Mouse (Mus musculus): ENCODE results near the gene Spag8. TPM values are rescaled to one million over a fixed set of nuclear protein-coding genes. Genes with fewer than 3 reads are reported as not detected.
A peak's percentile ranks its signal among the peaks of the same experiment; 100 is the strongest.

Spag8 gene
- total and polyA plus RNA-seq, 2 experiments from 2014 or later = 6.8 to 7.8 TPM

DNA sequence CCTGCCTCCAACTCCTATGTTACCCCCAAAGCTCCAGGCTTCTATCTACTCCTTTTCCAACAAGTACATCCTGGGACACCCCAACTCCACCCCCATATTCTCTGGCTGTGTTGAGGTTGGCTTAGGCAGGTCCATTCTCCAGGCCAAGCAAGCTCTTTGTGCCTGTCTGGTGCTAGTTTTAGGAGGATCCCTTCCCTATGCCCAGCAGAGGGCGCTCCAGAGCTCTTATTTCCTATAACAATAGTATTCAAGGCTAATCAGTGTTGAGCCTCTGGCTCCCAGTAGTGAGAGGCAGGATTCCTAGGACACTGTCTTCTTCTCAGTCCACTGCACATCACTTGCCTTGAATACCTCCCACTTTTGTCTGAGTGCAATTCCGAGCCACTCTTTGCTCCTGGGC, 18.7 kb upstream of the Spag8 start:
- Histone ChIP-seq H3K4me2 (ENCODE audit: low read depth, low read length) (peak overlapping the region; percentile 93; the same call in 1 of the 2 replicates), H3K4me3 (ENCODE audit: low read length) (no peak overlapping the region), H3K4me1 (ENCODE audit: insufficient read depth, low read length) (peaks cover 18% of the 10 kb centered on the region), H3K36me3 (ENCODE audit: insufficient read depth, low read length) (peaks cover 31% of the 10 kb centered on the region), H3K27me3 (ENCODE audit: insufficient read depth, low read length) (no peaks in the 10 kb centered on the region), H3K9ac (replicated peaks; ENCODE audit: low read length) (no peak overlapping the region), H3K27ac (no peak overlapping the region), H3K9me3 (ENCODE audit: low read length) (no peaks in the 10 kb centered on the region)
- ATAC-seq (peak; percentile 13; the same call in 1 of the 2 replicates), DNase-seq (ENCODE audit: low spot score) (peak; percentile 95)
- WGBS = 5% methylated on average over 2 of the region's 2 CpGs
- peak; percentile 87 for TF ChIP-seq CTCF (IDR thresholded peaks at IDR 0.05; ENCODE audit: low read depth)

DNA sequence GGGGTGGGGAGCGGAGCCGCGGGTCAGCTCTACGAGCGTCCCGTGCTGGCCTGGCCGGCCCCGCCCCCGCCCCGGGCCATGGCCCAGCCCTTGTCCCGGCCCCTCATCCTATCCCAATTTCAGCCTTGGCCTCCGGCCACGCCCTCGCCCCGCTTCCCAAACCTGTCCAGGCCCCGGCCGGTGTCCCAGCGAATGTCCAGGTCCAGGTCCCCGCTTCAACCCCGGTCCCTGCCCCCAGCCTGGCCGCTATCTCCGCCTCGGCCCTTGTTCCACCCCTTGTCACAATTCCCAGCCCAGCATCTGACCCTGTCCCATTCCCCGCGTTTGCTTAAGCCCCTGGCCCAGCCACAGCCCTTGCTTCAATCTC, 16.0 kb upstream of the Spag8 start:
- under 1% methylated on average over 14 of the region's 25 CpGs for WGBS
- H3K27ac ChIP-seq = peak overlapping the region; percentile 75
- peak overlapping the region; percentile 96 for H3K9ac ChIP-seq (replicated peaks; ENCODE audit: low read length)
- H3K36me3 ChIP-seq (ENCODE audit: insufficient read depth, low read length) = peaks cover 4% of the 10 kb centered on the region; the same call in 1 of the 2 replicates
- peak overlapping the region; percentile 93 for H3K4me2 ChIP-seq (ENCODE audit: low read depth, low read length)
- ATAC-seq (no peak), DNase-seq (ENCODE audit: low spot score) (no peak)
- H3K4me1 ChIP-seq (ENCODE audit: insufficient read depth, low read length) = peaks cover 18% of the 10 kb centered on the region
- H3K4me3 ChIP-seq (ENCODE audit: low read length) = peak overlapping the region; percentile 89
- H3K27me3 ChIP-seq (ENCODE audit: insufficient read depth, low read length) = peaks cover 6% of the 10 kb centered on the region; the same call in 1 of the 2 replicates
- no peaks in the 10 kb centered on the region for H3K9me3 ChIP-seq (ENCODE audit: low read length)
- no peak for TF ChIP-seq CTCF (IDR thresholded peaks at IDR 0.05; ENCODE audit: low read depth)

DNA sequence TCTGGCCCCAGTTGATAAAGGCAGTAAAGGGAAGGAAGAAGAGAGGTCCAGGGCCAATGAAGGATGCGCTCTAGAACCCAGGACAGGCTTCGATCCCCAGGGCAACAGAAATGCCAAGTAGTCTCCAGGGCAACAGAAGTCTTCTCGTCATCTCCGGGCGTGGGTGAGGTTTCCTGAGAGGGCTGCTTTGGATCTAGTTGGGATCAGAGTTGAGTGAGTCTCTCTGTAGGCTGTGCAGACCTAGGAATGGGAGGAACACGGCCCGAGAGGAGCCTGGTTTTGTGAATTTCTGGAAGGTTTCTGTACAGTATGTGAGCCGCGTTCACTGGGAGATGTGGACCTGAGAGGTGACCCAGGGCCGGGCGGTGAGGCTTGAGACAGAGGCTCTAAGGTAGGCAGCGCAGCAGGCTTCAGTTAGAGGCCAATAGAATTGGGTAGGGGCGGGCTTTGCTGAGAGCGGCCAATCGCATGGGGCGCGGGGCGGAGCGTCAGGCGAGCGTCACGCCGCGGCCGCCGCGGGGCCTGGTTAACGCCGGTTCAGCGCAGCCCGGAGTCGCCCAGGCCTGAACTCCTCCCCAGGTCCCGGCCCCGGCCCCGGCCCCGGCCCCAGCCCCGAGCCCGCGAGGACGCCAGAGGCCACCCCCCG, 15.5 kb upstream of the Spag8 start, which contains the start of the genes Tmem8b and Fam221b:
Gene Tmem8b, plus strand, starts transcription at position 190 of the 646 bp plus-strand sequence.
Gene Fam221b, minus strand, starts transcription at position 364 of the 646 bp plus-strand sequence.
- WGBS = under 1% methylated on average over 24 of the region's 41 CpGs
- Histone ChIP-seq H3K4me1 (ENCODE audit: insufficient read depth, low read length) (peaks cover 18% of the 10 kb centered on the region), H3K36me3 (ENCODE audit: insufficient read depth, low read length) (no peaks in the 10 kb centered on the region), H3K4me3 (ENCODE audit: low read length) (peak within 1 kb of the TSS; percentile 89), H3K27me3 (ENCODE audit: insufficient read depth, low read length) (peaks cover 6% of the 10 kb centered on the region; the same call in 1 of the 2 replicates), H3K27ac (peak within 1 kb of the TSS; percentile 75), H3K9ac (replicated peaks; ENCODE audit: low read length) (peak within 1 kb of the TSS; percentile 96), H3K9me3 (ENCODE audit: low read length) (no peaks in the 10 kb centered on the region), H3K4me2 (ENCODE audit: low read depth, low read length) (peak within 1 kb of the TSS; percentile 93)
- peak; percentile 94 for DNase-seq (ENCODE audit: low spot score)
- ATAC-seq = peak; percentile 94
- TF ChIP-seq CTCF (IDR thresholded peaks at IDR 0.05; ENCODE audit: low read depth) = no peak

DNA sequence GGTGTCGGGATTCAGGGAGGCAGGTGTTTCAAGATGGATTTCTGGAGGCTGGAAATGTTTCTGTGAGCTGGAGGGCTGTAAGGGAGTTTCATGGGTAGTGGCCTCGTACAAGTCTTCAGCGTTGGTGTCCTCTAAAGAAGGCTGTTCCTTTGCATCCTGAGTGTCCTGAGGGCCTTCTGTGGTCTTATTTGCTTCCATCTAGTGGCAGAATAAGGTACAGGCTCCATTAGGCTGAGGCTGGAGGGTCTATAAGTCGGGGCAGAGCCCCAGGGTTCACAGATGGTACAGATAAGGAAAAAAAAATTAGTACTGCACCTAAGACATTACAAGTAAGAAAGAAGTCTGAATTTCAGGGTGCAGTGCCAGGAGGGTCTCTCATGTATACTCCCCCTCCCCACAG, 13.0 kb upstream of the Spag8 start:
- ATAC-seq (no peak), DNase-seq (ENCODE audit: low spot score) (peak; percentile 23)
- Histone ChIP-seq H3K36me3 (ENCODE audit: insufficient read depth, low read length) (no peaks in the 10 kb centered on the region), H3K4me2 (ENCODE audit: low read depth, low read length) (no peak overlapping the region), H3K4me1 (ENCODE audit: insufficient read depth, low read length) (peaks cover 15% of the 10 kb centered on the region), H3K9ac (replicated peaks; ENCODE audit: low read length) (no peak overlapping the region), H3K27me3 (ENCODE audit: insufficient read depth, low read length) (peaks cover 6% of the 10 kb centered on the region; the same call in 1 of the 2 replicates), H3K9me3 (ENCODE audit: low read length) (no peaks in the 10 kb centered on the region), H3K4me3 (ENCODE audit: low read length) (no peak overlapping the region), H3K27ac (no peak overlapping the region)
- WGBS = 32% methylated on average over 4 of the region's 4 CpGs
- TF ChIP-seq CTCF (IDR thresholded peaks at IDR 0.05; ENCODE audit: low read depth) = peak; percentile 52

DNA sequence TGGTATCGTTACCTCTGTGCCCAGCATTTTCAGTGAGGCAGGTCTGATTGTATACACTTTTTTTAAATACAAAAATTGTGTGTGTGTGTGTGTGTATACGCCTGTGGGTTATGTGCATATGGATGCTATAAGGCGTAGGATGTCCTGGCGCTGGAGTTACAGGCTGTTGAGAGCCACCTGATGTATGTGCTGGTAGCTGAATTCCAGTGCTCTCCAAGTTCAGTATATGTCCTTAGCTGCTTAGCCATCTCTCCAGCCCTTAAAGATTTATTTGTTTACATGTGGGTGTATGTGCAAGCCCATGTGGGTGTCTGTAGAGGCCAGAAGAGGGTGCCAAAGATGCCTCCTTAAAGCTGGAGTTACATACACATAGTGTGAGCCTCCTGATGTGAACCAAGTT, 3.8 kb upstream of the Spag8 start:
- Histone ChIP-seq H3K4me3 (ENCODE audit: low read length) (peak overlapping the region; percentile 84), H3K4me1 (ENCODE audit: insufficient read depth, low read length) (no peaks in the 10 kb centered on the region), H3K9me3 (ENCODE audit: low read length) (no peaks in the 10 kb centered on the region), H3K27ac (0 out of 2 replicates have a peak overlapping the region, but pooled peaks have one; percentile 48), H3K9ac (replicated peaks; ENCODE audit: low read length) (peak overlapping the region; percentile 91; the same call in 1 of the 2 replicates), H3K4me2 (ENCODE audit: low read depth, low read length) (peak overlapping the region; percentile 70), H3K27me3 (ENCODE audit: insufficient read depth, low read length) (no peaks in the 10 kb centered on the region), H3K36me3 (ENCODE audit: insufficient read depth, low read length) (no peaks in the 10 kb centered on the region)
- peak; percentile 26 for DNase-seq (ENCODE audit: low spot score)
- WGBS = 66% methylated on average over 4 of the region's 4 CpGs
- peak; percentile 38; the same call in 1 of the 2 replicates for TF ChIP-seq CTCF (IDR thresholded peaks at IDR 0.05; ENCODE audit: low read depth)
- ATAC-seq = no peak

DNA sequence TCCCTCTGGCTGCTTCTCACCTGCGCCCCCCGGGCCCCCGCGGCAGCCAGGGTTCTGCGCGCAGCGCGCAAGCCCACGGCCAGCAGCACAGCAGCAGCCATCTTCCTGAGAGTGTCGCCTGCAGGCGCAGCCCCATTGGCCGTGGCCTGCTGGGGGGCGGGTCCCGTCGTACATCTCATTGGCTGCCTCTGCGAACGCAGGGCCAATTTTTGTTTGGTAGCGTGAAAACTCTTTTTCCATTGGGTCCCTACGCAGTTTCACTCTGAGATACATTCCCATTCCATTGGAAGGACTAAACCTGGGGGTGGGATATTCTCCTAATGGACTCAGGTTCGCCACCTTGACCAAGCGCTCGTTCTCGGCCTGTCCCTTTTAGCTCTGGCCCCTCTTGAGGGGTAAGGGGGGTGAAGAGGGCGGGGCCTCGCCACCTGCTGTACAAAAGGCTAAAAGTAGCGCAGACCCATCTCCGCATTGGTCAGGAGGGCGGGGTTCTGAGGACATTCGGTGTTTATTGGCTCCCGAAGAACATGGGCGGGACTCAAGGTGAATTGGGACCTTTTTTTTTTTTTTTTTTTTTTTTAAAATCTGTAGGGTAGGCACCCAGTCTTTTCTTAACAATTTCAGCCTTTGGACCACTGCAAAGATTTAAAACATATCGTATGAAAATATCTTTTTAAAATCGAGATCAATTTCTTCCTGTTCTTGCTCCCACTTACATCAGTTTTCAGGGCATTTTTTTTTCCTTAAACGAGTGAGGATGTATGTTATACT, 3.1 kb upstream of the Spag8 start, which contains the start of gene Hint2:
Gene Hint2, minus strand, starts transcription at position 128 of the 771 bp plus-strand sequence.
- TF ChIP-seq CTCF (IDR thresholded peaks at IDR 0.05; ENCODE audit: low read depth) = no peak; the same call in 1 of the 2 replicates

More for the DNA sequence above, 3.1 kb upstream of the Spag8 start, which contains the start of gene Hint2:
- ATAC-seq = peak; percentile 97
- Histone ChIP-seq H3K27ac (peak within 1 kb of the TSS; percentile 97), H3K9me3 (ENCODE audit: low read length) (no peaks in the 10 kb centered on the region), H3K36me3 (ENCODE audit: insufficient read depth, low read length) (no peaks in the 10 kb centered on the region), H3K4me1 (ENCODE audit: insufficient read depth, low read length) (no peaks in the 10 kb centered on the region), H3K4me3 (ENCODE audit: low read length) (peak within 1 kb of the TSS; percentile 84), H3K9ac (replicated peaks; ENCODE audit: low read length) (peak within 1 kb of the TSS; percentile 91), H3K27me3 (ENCODE audit: insufficient read depth, low read length) (no peaks in the 10 kb centered on the region), H3K4me2 (ENCODE audit: low read depth, low read length) (peak within 1 kb of the TSS; percentile 70)
- peak; percentile 99 for DNase-seq (ENCODE audit: low spot score)
- WGBS = under 1% methylated on average over 34 of the region's 34 CpGs
